Mouse (Mus musculus) retina, postnatal 1 day (tissue): ENCODE results near the gene Alkbh7.

Experiments used
- DNase-seq: peaks from one replicate; pipeline ENCODE4 v3.0.0-alpha.2; 2012

Alkbh7 gene

GRCm38 (mm10) chr17:56988441-56988840 is 8.7 kb upstream of the Alkbh7 start:
- DNase-seq = no peak

- no peak for DNase-seq
Measured at GRCm38 (mm10) chr17:56988921-56989430, 8.2 kb upstream of the Alkbh7 start.

- peak; percentile 94 for DNase-seq
Measured at GRCm38 (mm10) chr17:56989467-56990114, 7.5 kb upstream of the Alkbh7 start.

- DNase-seq = peak; percentile 98
Measured at GRCm38 (mm10) chr17:56990115-56990746, 6.9 kb upstream of the Alkbh7 start, which contains the start of gene Clpp. Gene Clpp (plus strand): TSS chr17:56990305.

- no peak for DNase-seq
Measured at GRCm38 (mm10) chr17:56990966-56991365, 6.2 kb upstream of the Alkbh7 start.

- no peak for DNase-seq
Measured at GRCm38 (mm10) chr17:56995046-56995445, 2.1 kb upstream of the Alkbh7 start.

GRCm38 (mm10) chr17:56996506-56996905 is 633 bp upstream of the Alkbh7 start:
- no peak for DNase-seq

- DNase-seq = no peak
Measured at GRCm38 (mm10) chr17:56999414-56999813, 2.3 kb downstream of the Alkbh7 start.

- DNase-seq = no peak
Measured at GRCm38 (mm10) chr17:56999968-57000609, 3.0 kb downstream of the Alkbh7 start, which contains the start of gene Pspn. Gene Pspn (minus strand): TSS chr17:57000018.

GRCm38 (mm10) chr17:57001228-57001627 is 4.1 kb downstream of the Alkbh7 start:
- no peak for DNase-seq

- no peak for DNase-seq
Measured at GRCm38 (mm10) chr17:57003994-57004393, 6.9 kb downstream of the Alkbh7 start.

GRCm38 (mm10) chr17:57007137-57007905 is 10.2 kb downstream of the Alkbh7 start:
- DNase-seq = peak; percentile 29

- DNase-seq = no peak
Measured at GRCm38 (mm10) chr17:57010911-57011235, 13.7 kb downstream of the Alkbh7 start.

- DNase-seq = peak; percentile 100
Measured at GRCm38 (mm10) chr17:57011236-57012141, 14.3 kb downstream of the Alkbh7 start, which contains the start of the genes Gtf2f1 and Gm17949. Gene Gtf2f1 (minus strand): TSS chr17:57011288. Gene Gm17949 (plus strand): TSS chr17:57011469.

- no peak for DNase-seq
Measured at GRCm38 (mm10) chr17:57012245-57012795, 15.2 kb downstream of the Alkbh7 start.

- DNase-seq = no peak
Measured at GRCm38 (mm10) chr17:57019693-57020092, 22.6 kb downstream of the Alkbh7 start.

- no peak for DNase-seq
Measured at GRCm38 (mm10) chr17:57020960-57021359, 23.8 kb downstream of the Alkbh7 start.

- no peak for DNase-seq
Measured at GRCm38 (mm10) chr17:57027471-57027870, 30.3 kb downstream of the Alkbh7 start.

- no peak for DNase-seq
Measured at GRCm38 (mm10) chr17:57029691-57030090, 32.6 kb downstream of the Alkbh7 start.

- DNase-seq = peak; percentile 61
Measured at GRCm38 (mm10) chr17:57030931-57031660, 34.0 kb downstream of the Alkbh7 start, which contains the start of gene Khsrp. Gene Khsrp (minus strand): TSS chr17:57031522.
